Mouse (Mus musculus) CH12.LX (cell line): ENCODE results near the gene Serpina5.

Experiments
- CHD1 ChIP-seq: IDR thresholded peaks from 2 replicates; pipeline ENCODE4 v1.6.1; 2012; ENCODE audit warnings: low read depth, low read length, improper control_type of control experiment, inconsistent platforms
- CHD2 ChIP-seq: IDR thresholded peaks from 2 replicates; pipeline ENCODE4 v1.6.1; 2011; ENCODE audit warnings: low read length, improper control_type of control experiment
- CTCF ChIP-seq, 2 experiments: IDR thresholded peaks in 1 of 2; conservative IDR thresholded peaks in 1 of 2; 2 replicates each; pipeline ENCODE4 v1.5.1; 2011 to 2012; ENCODE audit warnings: low read depth in 2 of 2, low read length in 2 of 2, improper control_type of control experiment in 1 of 2, inconsistent platforms in 1 of 2, mild to moderate bottlenecking in 1 of 2, moderate library complexity in 1 of 2
- E2F4 ChIP-seq: IDR thresholded peaks from 2 replicates; pipeline ENCODE4 v1.6.1; 2011; ENCODE audit warnings: low read depth, low read length, improper control_type of control experiment; ENCODE audit not compliant: insufficient replicate concordance
- JUND ChIP-seq: conservative IDR thresholded peaks from 2 replicates; pipeline ENCODE4 v1.6.1; 2011; ENCODE audit warnings: low read depth, low read length, improper control_type of control experiment
- MAFK ChIP-seq: IDR thresholded peaks from 2 replicates; pipeline ENCODE4 v1.6.1; 2011; ENCODE audit warnings: low read length, improper control_type of control experiment; ENCODE audit not compliant: insufficient replicate concordance
- MAZ ChIP-seq: IDR thresholded peaks from 2 replicates; pipeline ENCODE4 v1.6.1; 2012; ENCODE audit warnings: low read depth, mild to moderate bottlenecking, inconsistent platforms, low read length, improper control_type of control experiment, moderate library complexity
- MYC ChIP-seq: IDR thresholded peaks from 2 replicates; pipeline ENCODE4 v1.6.1; 2011; ENCODE audit warnings: low read depth, mild to moderate bottlenecking, improper control_type of control experiment, low read length
- NRF1 ChIP-seq: IDR thresholded peaks from 2 replicates; pipeline ENCODE4 v1.6.1; 2014; ENCODE audit warnings: low read depth, mild to moderate bottlenecking, inconsistent platforms, low read length, improper control_type of control experiment, moderate library complexity
- POLR2A ChIP-seq: IDR thresholded peaks from 2 replicates; pipeline ENCODE4 v1.6.1; 2011; ENCODE audit warnings: low read depth, mild to moderate bottlenecking, improper control_type of control experiment, low read length
- TCF12 ChIP-seq: IDR thresholded peaks from 2 replicates; pipeline ENCODE4 v1.6.1; 2014; ENCODE audit warnings: low read depth, mild to moderate bottlenecking, inconsistent platforms, low read length, improper control_type of control experiment
- USF1 ChIP-seq: IDR thresholded peaks from 2 replicates; pipeline ENCODE4 v1.6.1; 2014; ENCODE audit warnings: low read depth, mild to moderate bottlenecking, inconsistent platforms, low read length, improper control_type of control experiment
- ZMIZ1 ChIP-seq: IDR thresholded peaks from 2 replicates; pipeline ENCODE4 v1.6.1; 2012; ENCODE audit warnings: low read depth, mild to moderate bottlenecking, inconsistent platforms, low read length, improper control_type of control experiment
- ZNF384 ChIP-seq: IDR thresholded peaks from 2 replicates; pipeline ENCODE4 v1.6.1; 2012; ENCODE audit warnings: low read depth, low read length, improper control_type of control experiment, inconsistent platforms

- TF ChIP-seq JUND (no peak), MAFK (no peak), MAZ (no peak), POLR2A (no peak), CTCF (conservative IDR thresholded peaks at IDR 0.05 in 1 of 2, IDR thresholded peaks at IDR 0.05 in 1 of 2; ENCODE audit: low read depth in 2 of 2, low read length in 2 of 2) (no peak), CHD1 (no peak), MYC (no peak), CHD2 (no peak), E2F4 (no peak), TCF12 (no peak), ZNF384 (no peak), NRF1 (no peak), USF1 (no peak), ZMIZ1 (no peak)
Measured at GRCm38 (mm10) chr12:104123097-104123496, 22.2 kb downstream of the Serpina5 start.
